Mouse (Mus musculus): ENCODE measurements at regions not wholly inside any gene's neighbourhood (a gene's known extent, or its start where the extent isn't known, plus 50 kb on each side); places are given as distances from the start of the nearest gene placed in this dataset.

GRCm38 (mm10) chr8:103873598-103874502, 227.6 kb upstream of the Cdh5 start:
- no peak for TF ChIP-seq MAX (IDR thresholded peaks at IDR 0.05)
- TF ChIP-seq CTCF (IDR thresholded peaks at IDR 0.05; ENCODE audit: control insufficient read depth, insufficient read depth, insufficient read length) = no peak
- TF ChIP-seq USF1 (IDR thresholded peaks at IDR 0.05; ENCODE audit: low read depth) = no peak
- no peak for TF ChIP-seq MYOG (IDR thresholded peaks at IDR 0.05; ENCODE audit: control insufficient read depth, extremely low read depth, insufficient read length)
- no peak for TF ChIP-seq FOSL1 (IDR thresholded peaks at IDR 0.05; ENCODE audit: insufficient read depth, low read length, poor library complexity, severe bottlenecking)
- TF ChIP-seq MYOD1 (IDR thresholded peaks at IDR 0.05; ENCODE audit: control insufficient read depth, insufficient read length, low read depth) = no peak
- no peak for TF ChIP-seq CEBPB (IDR thresholded peaks at IDR 0.05; ENCODE audit: low read depth)

Data from C2C12 (cell line).